Mouse (Mus musculus) lung, embryonic 14.5 days (tissue): ENCODE measurements at regions not wholly inside any gene's neighbourhood (a gene's known extent, or its start where the extent isn't known, plus 50 kb on each side); places are given as distances from the start of the nearest gene placed in this dataset.
"Not testable (repeated sequence)": the region's sequence is repeated elsewhere in the genome, so short reads cannot be mapped to it uniquely, and the experiment has no call there.

Source experiments
- ATAC-seq: fragments of 200-750 bp; cut with Nextera tagmentation; 2 replicates; pipeline ENCODE4 v1.8.0; 2017; ENCODE audit warnings: mild to moderate bottlenecking, moderate TSS enrichment, moderate library complexity; ENCODE audit not compliant: insufficient read depth
- DNase-seq: peaks from one replicate; pipeline ENCODE4 v3.0.0-alpha.2; 2015
- H3K27ac ChIP-seq: fragments of 300-500 bp; sonication (generic); 2 replicates; pipeline ENCODE4 v1.5.1; 2014; ENCODE audit warnings: low read depth, mild to moderate bottlenecking, moderate library complexity
- H3K27me3 ChIP-seq: fragments of 300-500 bp; sonication (generic); 2 replicates; pipeline ENCODE4 v1.6.1; 2014; ENCODE audit warnings: low read length, control low read depth; ENCODE audit not compliant: insufficient read depth
- H3K36me3 ChIP-seq: fragments of 300-500 bp; sonication (generic); 2 replicates; pipeline ENCODE4 v1.6.1; 2014; ENCODE audit warnings: control low read depth; ENCODE audit not compliant: insufficient read depth
- H3K4me1 ChIP-seq: fragments of 300-500 bp; sonication (generic); 2 replicates; pipeline ENCODE4 v1.6.1; 2014; ENCODE audit warnings: antibody characterized with exemption, control low read depth; ENCODE audit not compliant: insufficient read depth
- H3K4me2 ChIP-seq: fragments of 300-500 bp; sonication (generic); 2 replicates; pipeline ENCODE4 v1.6.1; 2014; ENCODE audit warnings: mild to moderate bottlenecking
- H3K4me3 ChIP-seq: fragments of 300-500 bp; sonication (generic); 2 replicates; pipeline ENCODE4 v1.5.1; 2014; ENCODE audit warnings: low read depth, low read length
- H3K9ac ChIP-seq: fragments of 300-500 bp; sonication (generic); 2 replicates; pipeline ENCODE4 v1.6.1; 2014
- H3K9me3 ChIP-seq: fragments of 300-500 bp; sonication (generic); 2 replicates; pipeline ENCODE4 v1.6.1; 2016; ENCODE audit warnings: low read depth, low read length, control low read depth
- CTCF ChIP-seq: IDR thresholded peaks from 2 replicates; pipeline ENCODE4 v1.5.1; 2016; ENCODE audit warnings: antibody characterized with exemption, low read depth
- WGBS: fragments of 180-500 bp; shearing (Covaris S2); extraction: QIAGEN DNeasy Blood & Tissue Kit; methylation state at CpG from one replicate; pipeline ENCODE4 v1.1.7; 2014; 5-methylcytosine and 5-hydroxymethylcytosine counted together

DNA sequence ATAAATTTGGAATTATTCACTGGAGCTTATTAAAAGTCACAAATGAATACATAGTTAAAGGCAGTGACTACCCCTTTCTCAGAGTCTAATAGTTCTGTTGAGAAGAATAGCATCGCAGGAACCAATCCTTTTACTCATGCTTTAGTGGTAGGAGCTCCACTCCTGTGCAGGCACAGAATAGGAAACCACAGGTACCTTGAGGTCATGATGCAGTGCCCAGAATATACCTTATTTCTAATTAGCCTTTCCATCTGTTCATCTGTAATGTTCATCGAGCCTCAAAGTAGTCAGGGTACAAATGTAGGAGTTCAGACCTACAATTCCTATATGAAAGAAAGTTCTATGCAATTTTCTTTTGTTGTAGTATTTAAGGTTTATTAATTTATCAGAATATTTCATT, 1099.6 kb upstream of the Manea start:
- H3K4me3 ChIP-seq = no peak overlapping the region
- no peak overlapping the region for H3K9ac ChIP-seq
- no peaks in the 10 kb centered on the region; the same call in 1 of the 2 replicates for H3K9me3 ChIP-seq
- H3K36me3 ChIP-seq = no peaks in the 10 kb centered on the region
- 88% methylated on average over 2 of the region's 2 CpGs for WGBS
- no peak for TF ChIP-seq CTCF
- H3K4me1 ChIP-seq = no peaks in the 10 kb centered on the region
- no peak for DNase-seq
- no peak overlapping the region for H3K27ac ChIP-seq
- H3K4me2 ChIP-seq = no peak overlapping the region
- H3K27me3 ChIP-seq = no peaks in the 10 kb centered on the region
- ATAC-seq = no peak

DNA sequence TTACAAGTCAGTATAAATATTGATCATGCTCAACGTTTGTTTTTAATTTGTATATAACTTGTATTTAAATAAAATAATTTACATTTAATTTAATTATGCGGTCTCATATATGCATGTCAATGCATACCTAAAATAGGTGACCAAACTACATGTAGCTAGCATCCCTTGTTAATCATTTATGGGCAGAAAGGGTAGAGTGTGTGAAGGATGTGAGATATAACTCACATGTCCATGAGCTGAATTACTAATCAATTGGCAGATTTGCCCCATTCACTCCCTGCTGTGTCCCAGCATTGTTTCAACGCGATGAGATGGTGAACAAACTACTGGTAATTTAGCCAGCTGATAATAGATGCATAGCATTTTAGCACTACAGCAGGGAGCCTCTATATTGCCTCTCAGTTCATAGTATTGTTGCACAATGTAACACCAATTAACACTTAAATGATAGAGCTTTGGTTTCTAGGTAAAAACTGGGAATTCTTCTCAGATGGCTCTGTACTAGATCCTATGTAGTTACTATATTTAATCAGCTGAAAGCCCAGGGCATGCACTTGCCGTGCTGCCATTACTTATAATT, 1082.6 kb upstream of the Manea start:
- DNase-seq = no peak
- no peaks in the 10 kb centered on the region for H3K9me3 ChIP-seq
- no peaks in the 10 kb centered on the region for H3K4me1 ChIP-seq
- no peak overlapping the region for H3K4me2 ChIP-seq
- H3K4me3 ChIP-seq = no peak overlapping the region
- WGBS = 68% methylated on average over 5 of the region's 5 CpGs
- no peak for TF ChIP-seq CTCF
- H3K36me3 ChIP-seq = no peaks in the 10 kb centered on the region
- no peak overlapping the region for H3K9ac ChIP-seq
- H3K27ac ChIP-seq = no peak overlapping the region
- H3K27me3 ChIP-seq = no peaks in the 10 kb centered on the region
- ATAC-seq = no peak

DNA sequence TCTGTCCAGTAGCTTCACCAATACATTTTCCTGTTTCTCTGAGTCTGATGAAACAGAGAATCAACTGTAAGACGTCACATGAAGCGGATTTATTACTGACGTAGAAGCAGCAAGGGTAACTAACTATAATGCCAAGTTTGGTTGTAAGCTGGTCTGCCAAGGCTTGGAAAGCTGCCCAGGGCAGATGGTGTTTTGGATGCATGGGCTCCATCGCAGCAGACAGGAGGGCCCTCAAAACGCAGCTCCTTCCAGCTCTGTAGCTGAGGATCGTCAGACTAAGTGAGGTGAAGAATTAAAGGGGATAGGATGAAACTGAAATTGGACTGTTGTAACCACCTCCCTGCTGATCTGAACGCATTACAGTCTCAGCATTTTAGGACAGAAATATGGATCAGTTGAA, 1079.2 kb upstream of the Manea start:
- no peak for ATAC-seq
- WGBS = 70% methylated on average over 7 of the region's 7 CpGs
- no peak overlapping the region for H3K27ac ChIP-seq

DNA sequence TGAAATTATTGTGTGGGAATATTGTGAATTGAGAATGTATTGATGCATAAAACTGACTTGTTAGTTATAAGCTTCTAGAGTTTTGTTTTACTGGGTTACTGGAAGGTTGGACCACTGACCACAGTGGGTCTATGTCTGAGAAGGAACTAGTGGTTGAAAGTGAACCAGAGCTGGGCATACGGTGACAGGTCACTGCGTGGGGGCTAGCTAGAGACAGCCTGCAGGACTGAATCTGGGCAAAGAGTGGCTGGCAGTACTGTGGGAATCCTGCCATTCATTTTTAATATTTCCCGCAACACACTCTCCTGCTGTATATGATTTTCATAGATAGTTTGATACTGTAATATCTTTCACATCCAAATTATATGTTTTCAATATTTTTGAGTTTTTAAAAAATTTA, 1077.2 kb upstream of the Manea start:
- H3K27ac ChIP-seq = no peak overlapping the region
- no peak overlapping the region for H3K4me3 ChIP-seq
- no peak overlapping the region for H3K4me2 ChIP-seq
- no peak overlapping the region for H3K9ac ChIP-seq
- no peak for TF ChIP-seq CTCF
- no peaks in the 10 kb centered on the region for H3K27me3 ChIP-seq
- H3K36me3 ChIP-seq = no peaks in the 10 kb centered on the region
- DNase-seq = no peak
- WGBS = 95% methylated on average over 3 of the region's 3 CpGs
- H3K4me1 ChIP-seq = no peaks in the 10 kb centered on the region
- no peaks in the 10 kb centered on the region for H3K9me3 ChIP-seq
- ATAC-seq = no peak

More for the DNA sequence above, 1079.2 kb upstream of the Manea start:
- DNase-seq = peak; percentile 18
- H3K4me2 ChIP-seq = no peak overlapping the region
- H3K4me1 ChIP-seq = no peaks in the 10 kb centered on the region
- H3K27me3 ChIP-seq = no peaks in the 10 kb centered on the region
- TF ChIP-seq CTCF = no peak
- H3K9me3 ChIP-seq = no peaks in the 10 kb centered on the region
- no peak overlapping the region for H3K4me3 ChIP-seq
- H3K9ac ChIP-seq = no peak overlapping the region
- H3K36me3 ChIP-seq = no peaks in the 10 kb centered on the region

DNA sequence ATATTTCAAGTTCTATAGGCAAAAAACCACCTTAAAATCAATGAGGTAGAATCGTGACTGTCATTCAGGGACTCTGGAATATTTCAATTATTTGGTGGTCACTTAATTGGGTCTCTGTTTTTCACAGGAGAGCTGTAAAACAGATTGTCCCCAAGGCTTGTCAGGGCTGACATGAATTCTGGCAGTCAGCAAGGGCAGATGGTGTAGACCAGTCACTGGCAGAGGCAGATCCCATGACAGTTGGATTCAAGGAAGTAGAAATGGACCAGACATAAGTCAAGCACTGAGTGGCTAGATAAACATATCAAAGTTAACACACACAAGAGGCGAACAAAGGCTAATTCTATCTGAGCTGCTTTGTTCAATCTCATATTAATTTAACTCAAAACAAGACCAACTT, 1071.8 kb upstream of the Manea start:
- no peak for ATAC-seq
- H3K27ac ChIP-seq = no peak overlapping the region
- DNase-seq = no peak
- no peaks in the 10 kb centered on the region for H3K36me3 ChIP-seq
- WGBS = 71% methylated on average over 2 of the region's 2 CpGs
- no peak for TF ChIP-seq CTCF
- no peak overlapping the region for H3K4me3 ChIP-seq
- H3K9ac ChIP-seq = no peak overlapping the region
- H3K27me3 ChIP-seq = no peaks in the 10 kb centered on the region
- H3K9me3 ChIP-seq = no peaks in the 10 kb centered on the region
- no peaks in the 10 kb centered on the region for H3K4me1 ChIP-seq
- H3K4me2 ChIP-seq = no peak overlapping the region

DNA sequence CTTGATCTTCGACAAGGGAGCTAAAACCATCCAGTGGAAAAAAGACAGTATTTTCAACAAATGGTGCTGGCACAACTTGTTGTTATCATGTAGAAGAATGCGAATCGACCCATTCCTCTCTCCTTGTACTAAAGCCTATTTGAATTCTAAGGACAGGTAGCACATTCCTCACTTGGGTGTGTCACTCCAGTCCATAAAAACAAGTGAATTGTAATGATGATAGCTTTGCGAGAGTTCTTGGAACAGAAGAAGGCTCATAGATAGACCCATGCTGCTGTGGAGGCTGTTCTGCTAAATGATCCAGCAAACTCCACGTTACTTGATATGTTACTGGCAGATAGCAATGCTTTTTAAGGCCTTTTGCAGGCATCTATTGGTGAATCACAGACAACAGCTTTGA, 1038.2 kb upstream of the Manea start:
- H3K36me3 ChIP-seq, H3K9me3 ChIP-seq, H3K4me3 ChIP-seq, H3K27ac ChIP-seq, H3K9ac ChIP-seq, H3K4me2 ChIP-seq, DNase-seq, H3K27me3 ChIP-seq, H3K4me1 ChIP-seq, ATAC-seq: not testable (repeated sequence)
- WGBS = 85% methylated on average over 4 of the region's 5 CpGs

DNA sequence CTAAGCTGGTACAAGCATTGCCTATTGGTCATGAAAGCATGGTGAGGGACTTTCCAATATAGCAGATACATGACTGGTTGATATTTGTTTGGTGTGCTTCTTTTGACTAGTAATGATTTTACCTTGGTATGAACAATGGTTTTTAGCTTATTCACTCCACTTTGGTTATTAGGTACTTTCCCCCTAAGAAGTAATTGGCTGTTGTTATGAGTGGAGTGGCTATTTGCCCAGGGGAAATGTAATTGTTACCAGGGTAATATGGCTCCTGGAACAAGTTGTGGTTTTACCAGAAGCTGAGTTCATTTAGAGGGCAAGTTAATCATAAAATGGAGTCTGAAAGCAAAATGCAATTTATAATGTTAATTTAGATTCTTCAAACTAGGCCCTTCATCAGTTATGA, 1000.2 kb upstream of the Manea start:
- Histone ChIP-seq H3K36me3 (no peaks in the 10 kb centered on the region), H3K9me3 (no peaks in the 10 kb centered on the region), H3K27ac (no peak overlapping the region), H3K4me3 (no peak overlapping the region), H3K4me2 (no peak overlapping the region), H3K4me1 (no peaks in the 10 kb centered on the region), H3K27me3 (no peaks in the 10 kb centered on the region), H3K9ac (no peak overlapping the region)
- DNase-seq = no peak
- TF ChIP-seq CTCF = no peak
- ATAC-seq = no peak

DNA sequence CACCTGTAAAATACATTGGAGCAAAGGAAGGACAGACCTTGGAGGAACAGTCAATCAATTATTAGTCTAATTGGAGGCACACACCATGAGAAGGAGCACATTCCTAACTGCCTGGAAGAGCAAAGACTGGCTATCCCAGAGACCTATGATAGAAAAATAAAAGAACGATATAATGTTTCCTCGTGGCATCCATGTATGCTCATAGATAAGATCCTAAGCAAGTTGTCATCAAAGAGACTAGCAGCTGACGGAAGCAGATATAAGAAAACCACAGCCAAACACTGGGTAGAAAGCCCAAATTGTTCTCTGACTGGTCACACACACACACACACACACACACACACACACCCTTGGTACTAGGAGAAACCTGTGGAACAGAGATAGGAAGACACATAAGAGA, 986.6 kb upstream of the Manea start:
- H3K9ac ChIP-seq = no peak overlapping the region
- no peaks in the 10 kb centered on the region for H3K36me3 ChIP-seq
- DNase-seq = no peak
- no peak for ATAC-seq
- no peaks in the 10 kb centered on the region for H3K27me3 ChIP-seq
- H3K27ac ChIP-seq = no peak overlapping the region
- no peaks in the 10 kb centered on the region for H3K4me1 ChIP-seq
- TF ChIP-seq CTCF = no peak
- no peak overlapping the region for H3K4me3 ChIP-seq
- no peak overlapping the region for H3K4me2 ChIP-seq
- 86% methylated on average over 3 of the region's 3 CpGs for WGBS
- no peaks in the 10 kb centered on the region for H3K9me3 ChIP-seq
